Mouse (Mus musculus) naive thymus-derived CD4-positive, alpha-beta T cell, adult 2 months (primary cell): ENCODE data around the gene Rtn1.

Experiments used
- DNase-seq: peaks from one replicate; pipeline ENCODE4 v3.0.0-alpha.2; 2011; ENCODE audit warnings: low read depth

The Rtn1 gene

DNA sequence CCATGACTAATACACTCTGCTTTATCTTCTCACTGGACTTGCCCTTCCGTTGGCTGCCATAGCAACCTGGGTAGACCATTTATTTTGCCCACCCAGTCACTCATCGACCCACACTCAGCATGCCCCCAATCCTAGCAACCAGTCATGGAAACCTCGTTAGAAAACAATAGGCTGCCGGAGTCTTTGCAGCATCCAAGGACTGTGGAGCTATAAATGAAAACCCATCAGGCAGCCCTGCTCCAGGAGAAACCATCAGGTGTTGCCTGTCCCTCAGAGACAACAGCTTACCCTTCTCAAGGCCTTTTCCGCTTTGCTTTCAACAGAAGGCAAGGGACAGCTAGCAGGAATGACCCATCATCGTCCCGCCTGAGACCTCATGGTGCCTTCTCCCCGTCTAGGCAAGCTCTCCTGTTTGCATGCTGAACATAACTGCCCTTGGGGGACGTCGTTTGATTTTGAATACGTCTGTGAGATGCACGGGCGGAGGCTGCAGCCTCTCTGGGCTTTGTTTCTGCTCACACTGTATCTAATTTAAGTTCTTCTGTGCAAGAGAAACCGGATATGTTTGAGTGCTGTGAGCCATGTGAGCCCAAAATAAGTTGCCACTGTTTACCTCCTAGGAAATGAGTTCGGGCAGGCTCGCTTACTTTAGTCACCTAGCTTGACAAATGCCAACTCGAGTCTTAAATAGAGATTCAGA is 34.8 kb downstream of the Rtn1 start:
- DNase-seq, result no peak

DNA sequence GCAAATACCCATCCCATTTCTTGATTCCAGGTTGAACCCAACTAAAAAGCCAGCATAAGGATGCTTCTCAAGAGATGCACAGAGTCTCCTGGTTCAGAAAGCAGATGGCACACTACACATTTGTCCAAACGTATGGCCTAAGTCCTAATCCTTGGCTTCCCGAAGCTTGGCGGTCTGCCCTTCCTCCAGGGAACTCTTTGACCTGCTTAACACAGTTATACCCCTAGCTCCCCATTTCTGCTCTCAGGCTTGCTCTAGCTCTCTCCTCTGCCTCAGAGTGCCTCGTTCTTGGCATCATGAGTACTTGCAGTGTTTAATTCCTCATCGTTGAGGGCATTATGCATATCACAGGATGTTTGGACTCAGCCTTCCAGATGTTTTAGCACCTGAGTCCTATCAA is 38.8 kb downstream of the Rtn1 start:
- DNase-seq, result no peak

DNA sequence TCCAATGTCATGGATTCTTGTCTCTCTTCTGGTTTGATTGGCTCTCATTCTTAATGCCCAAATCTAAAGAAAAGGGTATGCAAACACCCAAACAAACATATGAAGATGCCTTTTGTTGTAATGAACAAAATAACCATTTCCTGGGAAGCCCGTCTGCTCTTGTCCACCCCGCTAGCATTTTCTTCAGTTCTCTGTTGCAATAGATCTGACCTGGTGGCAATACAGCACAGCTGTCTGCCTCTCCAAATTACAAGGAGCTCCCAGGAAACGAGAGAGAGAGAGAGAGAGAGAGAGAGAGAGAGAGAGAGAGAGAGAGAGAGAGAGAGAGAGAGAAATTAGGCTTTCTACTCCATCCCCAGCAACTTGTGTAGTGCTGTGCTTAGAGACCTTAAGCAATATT is 42.1 kb downstream of the Rtn1 start:
- no peak for DNase-seq

DNA sequence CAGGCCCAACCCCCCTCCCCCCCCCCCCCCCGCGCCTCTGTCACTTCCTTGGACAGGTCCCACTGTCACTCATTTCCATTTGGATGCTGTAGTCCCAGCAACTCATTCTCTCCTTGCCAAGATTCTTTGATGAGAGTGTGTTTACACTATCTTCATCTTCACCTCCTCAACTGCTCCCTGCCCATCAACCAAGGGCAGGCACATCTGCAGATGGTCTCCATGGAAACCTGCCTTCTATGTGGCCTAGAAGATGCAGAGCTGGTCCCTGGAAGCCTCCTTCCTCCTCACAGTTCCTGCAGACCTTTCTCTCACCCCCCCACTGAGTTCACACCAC is 42.8 kb downstream of the Rtn1 start:
- DNase-seq, result no peak

DNA sequence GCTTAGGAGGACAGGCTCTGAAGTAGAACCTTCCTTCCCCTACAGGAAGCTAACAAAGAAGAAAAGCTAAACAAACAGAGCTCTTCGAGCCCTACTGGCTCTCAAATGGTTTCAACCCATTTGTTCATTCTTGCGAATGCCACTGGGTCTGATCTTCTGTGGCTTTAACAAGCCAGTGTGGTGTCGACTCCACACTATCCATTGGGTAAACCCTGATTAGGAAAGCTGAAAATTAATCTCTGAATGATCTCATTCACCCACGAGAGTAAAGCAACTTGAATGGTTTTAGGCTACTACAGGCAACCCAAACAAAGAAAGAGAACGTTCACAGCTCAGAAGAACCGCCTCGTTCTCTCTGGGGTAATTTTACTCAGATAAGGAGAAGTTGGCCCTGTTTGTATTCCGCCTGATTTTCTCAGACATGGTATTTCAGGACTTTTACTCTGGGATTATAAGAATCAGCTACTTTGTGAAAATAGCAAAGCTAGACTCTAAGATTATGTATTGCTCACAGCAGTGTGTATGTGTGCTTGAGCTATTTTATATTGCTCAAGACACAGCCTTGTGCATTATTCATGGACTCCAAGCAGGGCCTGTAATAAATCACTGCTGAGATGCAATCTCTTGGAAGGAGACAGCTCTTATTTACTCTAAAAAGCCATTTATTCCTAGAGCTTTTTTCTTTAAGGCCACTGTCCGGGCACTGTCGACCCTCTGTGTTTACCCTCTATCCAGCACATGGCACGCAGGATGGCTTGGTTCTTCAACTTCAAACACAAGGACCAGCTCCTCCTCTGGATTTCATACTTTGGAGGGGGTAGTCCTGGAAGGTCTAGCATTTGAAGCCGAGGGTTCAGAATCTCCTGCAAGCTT is 43.4 kb downstream of the Rtn1 start:
- no peak for DNase-seq

DNA sequence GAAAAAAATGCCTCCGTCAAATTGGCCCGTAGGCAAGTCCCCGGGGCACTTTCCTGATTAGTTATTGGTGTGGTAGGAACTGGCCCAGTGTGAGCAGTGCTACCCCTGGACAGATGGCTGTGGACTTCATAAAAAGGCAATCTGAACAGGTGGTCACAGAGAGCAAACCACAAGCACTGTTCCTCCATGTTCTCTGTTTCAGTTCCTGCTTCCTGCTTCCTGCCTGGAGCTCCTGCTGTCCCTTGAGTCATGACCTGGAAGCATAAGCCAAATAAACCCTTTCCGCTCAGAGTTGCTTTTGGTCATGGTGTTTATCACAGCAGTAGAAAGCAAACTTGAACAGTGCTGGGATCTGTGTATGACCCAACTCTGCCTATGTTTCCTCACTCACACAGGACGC is 44.3 kb downstream of the Rtn1 start:
- no peak for DNase-seq

DNA sequence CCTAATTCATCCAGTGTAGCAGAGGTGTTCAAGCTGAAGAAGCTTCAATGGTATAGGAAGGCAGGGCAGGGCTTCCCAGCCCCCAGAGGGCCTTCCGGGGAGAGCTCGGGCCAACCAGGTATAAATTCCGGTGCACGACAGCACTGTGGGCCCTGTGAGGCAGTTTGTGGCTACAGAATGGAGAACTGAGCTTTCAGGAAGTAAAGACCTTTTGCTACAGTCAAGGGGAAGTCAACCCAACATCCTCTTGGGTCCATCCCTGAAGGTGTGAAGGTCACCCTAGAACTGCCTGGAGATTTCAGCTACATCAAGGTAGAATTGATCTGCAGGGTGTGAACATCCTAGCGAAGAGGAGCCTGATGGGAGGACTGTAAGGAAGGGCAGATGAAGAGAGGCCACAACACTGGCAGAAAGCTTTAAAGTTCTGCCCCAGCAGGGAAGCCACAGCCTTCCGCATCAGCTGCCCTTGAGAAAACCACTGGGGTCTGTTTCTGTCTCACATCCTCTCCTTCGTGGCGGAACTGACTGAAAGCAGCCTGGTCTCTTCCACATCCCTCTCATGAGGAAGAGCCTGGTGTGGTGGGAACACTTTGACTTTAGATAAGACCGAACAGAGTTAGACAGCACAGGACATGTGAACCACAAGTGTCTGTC is 47.0 kb downstream of the Rtn1 start:
- DNase-seq, result peak; percentile 53

DNA sequence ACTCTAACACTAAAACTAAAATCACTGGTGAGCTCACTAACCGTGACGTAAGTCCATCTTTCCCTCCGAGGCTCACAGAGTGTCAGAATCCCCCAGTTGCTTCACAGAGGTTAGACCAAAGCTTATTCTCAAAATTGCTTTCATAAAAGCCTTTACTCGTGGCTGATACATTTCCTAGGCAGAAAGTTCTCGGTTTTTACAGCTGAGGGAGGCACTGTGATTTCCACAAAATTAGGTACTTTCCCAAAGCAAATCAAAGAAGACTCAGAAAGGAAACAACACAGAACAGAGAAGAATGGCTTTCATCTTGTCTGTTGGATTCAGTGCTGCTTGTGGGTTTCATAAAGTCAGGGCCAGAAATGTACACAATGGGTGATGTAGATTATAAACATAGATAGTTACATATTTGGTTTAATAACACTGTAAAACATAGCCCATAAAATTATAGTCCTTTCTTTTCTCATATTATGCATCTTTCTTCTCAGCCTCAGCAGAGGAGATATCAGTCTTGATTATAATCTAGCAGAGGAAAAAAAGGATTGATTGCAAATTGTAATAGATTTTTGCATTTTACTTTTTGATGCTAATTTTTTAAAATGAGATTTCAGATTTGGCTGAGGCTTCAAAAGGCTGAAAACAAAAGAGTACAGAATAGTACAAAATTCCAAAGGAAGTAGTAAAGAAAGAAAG is 47.8 kb downstream of the Rtn1 start:
- DNase-seq, result peak; percentile 51

DNA sequence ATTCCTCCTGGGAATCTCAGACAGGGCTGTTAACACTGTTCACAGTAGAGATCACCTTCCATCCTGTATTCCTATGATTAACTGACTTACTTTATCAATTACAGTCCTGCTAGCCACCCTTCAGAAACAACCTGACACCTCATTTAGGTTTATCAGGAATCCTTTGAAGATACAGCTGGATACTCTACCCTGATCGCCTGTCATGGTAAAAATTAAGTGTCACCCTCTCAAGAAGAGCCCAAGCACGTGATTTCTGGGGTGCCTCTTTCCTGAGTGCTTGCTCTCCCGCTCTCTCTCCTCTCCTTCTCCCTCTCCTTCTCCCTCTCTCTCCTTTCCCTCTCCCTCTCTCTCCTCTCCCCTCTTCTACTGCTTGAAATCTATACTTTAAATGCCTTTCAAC is 49.0 kb downstream of the Rtn1 start:
- no peak for DNase-seq

DNA sequence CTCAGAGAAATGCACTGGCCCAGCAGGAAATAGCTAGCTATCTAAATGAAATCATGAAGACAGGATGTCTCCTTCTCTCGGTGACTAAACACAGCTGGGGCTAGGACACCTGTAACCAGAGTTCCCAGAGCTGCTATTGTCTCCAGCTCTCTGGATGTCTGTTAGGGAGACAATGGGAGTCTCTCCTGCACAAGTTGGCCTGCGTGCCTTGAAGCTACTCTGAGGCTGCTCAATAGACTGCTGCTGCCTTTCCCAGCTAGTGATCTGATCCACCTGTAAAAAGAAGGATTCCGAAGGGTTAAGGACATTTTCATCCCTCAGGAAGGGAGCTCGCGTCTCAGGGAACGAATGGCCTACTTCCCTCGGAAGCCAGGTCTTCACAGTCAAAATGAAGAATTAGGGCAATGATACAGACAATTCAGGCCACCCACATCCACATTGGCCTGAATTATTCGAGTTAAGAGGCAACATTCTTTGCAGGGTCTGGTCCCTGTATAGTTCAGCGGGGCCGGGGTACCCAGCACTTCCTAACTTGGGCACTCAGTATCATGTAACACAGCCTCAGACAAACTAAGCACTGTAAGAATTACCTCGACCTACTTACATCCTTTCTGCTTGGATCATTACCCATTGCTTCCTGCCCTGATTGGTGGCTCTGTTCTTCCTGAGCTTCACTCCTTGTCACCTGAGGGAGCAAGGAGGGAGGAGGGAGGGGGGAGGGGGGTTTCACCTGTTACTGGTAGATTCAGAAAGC is 51.0 kb downstream of the Rtn1 start:
- no peak for DNase-seq

DNA sequence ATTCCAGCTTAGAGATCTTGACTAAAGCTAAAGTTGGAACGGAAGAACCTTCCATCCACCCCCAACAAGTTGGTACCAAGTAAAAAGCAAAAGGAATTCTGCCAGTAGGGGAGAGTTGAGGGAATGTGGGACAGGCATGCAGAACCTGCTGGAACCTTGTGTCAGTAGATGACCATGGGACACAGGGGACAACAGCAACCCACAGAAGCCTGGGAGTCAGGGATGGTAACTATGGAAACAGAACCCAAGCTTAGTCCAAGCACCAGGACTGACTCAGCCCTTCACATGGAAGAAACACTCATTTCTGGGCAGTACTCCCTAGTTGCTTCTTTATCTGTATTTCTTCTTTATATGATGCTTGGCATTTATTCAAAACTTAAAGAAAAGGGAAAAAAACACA is 54.6 kb downstream of the Rtn1 start:
- no peak for DNase-seq

DNA sequence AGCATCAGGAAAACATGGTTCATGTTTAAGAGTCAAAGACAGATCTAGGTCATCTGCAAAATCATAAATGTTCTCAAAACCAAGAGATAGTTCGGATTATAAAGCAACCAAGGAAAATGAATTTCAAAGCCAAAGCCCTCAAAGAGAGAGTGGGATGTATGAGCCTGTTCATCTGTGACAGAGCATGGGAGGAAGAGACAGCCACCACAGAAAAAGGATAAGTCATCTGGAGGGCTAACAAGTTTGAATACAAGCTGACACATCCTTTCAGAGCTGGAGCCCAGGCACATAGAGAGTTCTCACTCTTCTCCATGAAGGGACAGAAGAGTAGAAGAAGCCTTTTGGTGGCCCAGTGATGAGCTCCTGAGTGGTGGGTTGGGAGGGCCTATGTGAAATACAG is 55.3 kb downstream of the Rtn1 start:
- no peak for DNase-seq

DNA sequence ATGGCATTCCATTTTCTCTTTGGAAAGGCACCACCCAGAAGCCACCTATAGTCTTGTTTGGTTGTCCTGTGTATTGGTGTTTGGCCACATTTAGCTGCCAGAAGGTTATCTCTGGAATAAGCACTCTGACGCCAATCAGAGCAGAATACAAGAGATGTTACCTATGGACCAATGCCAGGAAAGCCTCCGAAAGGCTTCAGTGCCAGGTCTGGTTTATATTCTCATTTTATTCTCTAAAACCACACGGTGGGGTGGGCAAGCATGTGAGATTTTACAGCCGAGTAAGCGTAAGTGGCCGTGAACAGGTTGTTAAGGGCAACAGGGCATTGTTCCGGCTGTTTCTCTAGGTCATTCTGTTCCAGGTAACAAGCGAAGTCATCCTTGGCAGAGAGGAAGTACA is 60.3 kb downstream of the Rtn1 start:
- no peak for DNase-seq

DNA sequence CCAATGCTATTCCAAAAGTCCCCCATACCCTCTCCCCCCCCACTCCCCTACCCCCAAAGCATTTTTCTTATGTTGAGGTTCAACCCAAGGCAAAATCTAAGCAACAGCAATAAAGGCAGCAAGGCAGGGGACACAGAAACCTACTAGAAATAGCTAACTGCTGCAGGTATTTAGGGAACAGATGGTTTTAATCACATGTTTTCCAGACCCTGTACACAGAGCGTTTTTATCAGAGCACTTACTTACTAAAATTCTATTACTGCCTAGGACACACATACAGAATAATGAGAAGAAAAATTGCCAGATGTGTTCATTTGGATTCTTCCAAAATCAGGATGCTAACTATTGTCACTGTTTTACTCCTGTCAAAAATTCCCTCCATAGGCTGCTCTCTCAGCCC is 61.7 kb downstream of the Rtn1 start:
- DNase-seq, result no peak

DNA sequence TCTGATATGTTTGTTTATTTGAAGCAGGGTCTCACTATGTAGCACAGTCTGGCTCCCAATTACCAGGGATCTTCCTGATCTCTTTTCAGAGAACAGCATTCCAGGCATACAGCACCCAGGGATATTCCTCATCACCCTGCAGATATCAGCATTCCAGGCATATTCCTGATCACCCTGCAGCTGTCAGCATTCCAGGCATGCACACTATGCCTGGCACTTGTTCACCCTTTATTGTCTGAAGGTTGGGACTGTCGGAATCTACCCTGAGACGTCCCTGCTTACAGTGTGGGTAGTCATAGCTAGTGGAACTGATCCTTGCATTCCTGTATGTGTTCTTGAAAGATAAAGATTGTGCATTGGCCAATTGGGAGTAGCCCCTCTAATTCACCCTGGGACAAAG is 65.2 kb downstream of the Rtn1 start:
- no peak for DNase-seq

DNA sequence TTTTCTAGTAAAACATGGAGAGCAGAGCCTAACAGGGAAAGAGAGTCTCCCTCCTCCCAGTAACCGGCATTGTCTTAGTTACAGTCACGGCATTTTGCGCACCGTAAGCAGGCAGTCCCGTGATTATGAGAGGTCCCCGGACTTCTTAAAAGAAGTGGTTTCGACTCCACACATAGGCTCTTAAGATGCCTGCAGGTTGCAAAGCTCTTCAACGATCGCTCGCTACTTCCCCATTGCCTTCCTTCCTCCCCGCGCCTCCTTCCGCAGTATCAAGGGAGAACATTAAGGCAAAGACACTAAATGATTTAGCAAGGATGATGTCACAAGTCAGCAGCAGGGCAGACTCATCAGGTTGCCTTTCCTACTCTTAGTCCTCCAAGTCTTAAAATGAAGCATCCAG is 72.8 kb downstream of the Rtn1 start:
- no peak for DNase-seq

DNA sequence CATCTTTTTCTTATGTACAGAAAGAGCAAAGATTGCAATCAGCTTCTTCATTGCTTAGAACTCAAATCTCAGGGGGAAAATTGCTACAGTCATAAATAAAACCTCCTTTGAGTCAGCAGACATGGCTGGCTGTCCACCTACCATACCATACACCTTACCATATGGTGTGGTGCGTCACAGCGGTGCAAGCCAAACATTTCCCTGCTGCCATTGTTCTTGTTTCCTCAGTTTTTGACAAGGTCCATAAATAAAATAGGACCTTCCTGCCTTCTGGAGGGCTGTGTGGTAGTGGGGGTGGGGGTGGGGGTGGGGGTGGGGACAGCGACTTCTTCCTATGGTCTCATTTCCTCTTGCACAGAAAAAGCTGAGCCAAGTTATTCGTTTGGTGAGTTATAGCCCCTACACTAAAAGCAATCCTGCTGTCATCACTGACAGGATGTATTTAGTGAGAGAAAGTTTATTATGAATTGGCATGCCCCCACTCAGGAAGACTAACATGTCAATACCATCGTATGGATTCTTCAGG is 76.3 kb downstream of the Rtn1 start:
- no peak for DNase-seq

DNA sequence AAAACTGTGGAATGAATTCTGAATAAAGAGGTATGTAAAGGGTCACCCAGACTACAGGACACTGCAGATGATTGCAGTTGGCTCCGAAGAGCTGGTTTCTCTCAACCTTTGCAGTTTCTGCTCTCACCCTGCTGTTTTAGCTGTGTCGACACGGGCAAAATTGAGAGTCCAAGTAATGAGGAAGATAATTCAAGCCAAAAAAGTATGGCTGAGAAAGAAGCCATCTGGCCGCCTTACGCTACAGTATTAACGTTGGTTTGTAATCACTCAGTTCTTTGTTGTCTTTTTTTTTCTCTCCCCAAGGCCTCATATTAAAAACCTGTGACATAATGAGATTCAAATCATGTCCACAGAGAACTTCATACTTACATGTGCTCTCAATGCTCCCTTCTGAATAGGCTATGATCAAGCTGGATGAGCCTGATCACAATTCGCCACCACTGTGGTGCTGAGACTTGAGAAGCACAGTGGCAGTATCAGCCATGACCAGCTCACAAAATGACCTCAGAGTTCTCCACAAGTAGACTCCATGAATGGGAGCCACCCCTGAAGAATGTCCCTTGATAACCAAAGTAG is 76.9 kb downstream of the Rtn1 start:
- no peak for DNase-seq

DNA sequence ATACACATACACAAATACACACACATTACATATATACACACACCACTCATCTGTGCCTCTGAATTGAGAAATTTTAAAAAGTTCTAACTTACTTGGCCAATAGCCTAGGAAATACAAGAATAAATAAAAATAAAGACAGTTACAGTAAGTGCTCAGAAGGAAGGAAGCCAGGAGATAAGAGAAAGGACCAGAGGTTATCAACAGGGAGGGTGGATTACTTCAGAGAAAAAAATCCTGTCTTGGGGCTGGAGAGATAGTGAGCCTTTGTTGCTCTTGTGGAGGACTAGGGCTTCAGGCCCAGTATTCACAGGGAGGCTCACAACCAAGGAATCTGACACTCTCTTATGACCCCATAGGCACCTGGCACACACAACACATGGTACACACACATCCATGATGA is 82.8 kb downstream of the Rtn1 start:
- DNase-seq, result no peak

DNA sequence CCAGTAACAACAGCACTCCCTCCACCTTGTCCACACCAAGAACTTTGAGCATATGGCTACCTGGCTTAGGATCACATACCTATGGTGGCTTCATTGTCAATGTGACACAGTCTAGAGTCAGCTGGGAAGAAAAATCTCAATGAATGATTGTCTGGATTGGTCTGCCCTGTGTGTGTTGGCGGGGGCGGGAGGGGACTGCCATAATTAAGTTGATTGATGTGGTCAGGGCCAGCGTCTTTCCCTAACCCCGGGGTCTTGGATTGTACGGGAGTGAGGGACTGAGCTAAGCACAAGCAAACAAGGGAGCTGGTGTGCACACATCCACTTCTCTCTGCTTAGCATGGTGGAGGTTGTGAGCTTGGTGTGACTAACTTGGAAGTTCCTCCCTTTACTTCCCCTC is 83.8 kb downstream of the Rtn1 start:
- no peak for DNase-seq

DNA sequence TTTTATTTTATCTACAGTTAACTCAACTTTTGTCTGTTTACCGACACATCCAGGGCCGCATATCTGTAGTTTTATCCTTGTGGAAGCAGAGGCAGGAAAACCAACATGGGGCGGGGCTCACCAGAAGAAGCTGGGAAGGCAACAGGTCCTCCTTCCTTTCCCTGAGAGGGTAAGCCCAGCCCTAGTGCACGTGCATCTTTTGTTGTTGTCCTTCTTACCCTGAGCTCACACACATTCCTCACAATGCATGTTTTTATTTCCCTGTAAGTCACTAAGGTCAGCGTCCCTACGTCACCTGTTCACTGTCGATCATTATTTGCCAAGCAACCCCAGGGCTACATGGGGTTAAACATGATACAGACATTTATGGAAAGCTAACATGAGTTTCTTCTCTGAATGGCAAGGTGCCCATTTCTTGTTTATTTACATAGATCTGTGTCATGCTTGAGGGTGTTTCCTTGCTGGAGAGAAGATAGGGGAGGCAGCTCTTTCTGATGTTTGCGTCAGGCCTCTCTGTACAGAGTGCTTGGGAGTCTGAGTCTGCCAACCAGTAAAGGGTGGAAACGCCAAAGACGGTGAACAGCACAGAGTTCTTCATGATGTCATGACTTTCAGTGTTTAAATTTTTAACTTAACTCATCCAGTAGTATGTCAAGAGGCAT is 84.5 kb downstream of the Rtn1 start:
- no peak for DNase-seq
